Mouse (Mus musculus) MEL (cell line): ENCODE data around the gene Dlx2. TPM values are rescaled to one million over a fixed set of nuclear protein-coding genes. Genes with fewer than 3 reads are reported as not detected.
A peak's percentile ranks its signal among the peaks of the same experiment; 100 is the strongest.

ENCODE experiments used
- DNase-seq: peaks from one replicate; pipeline ENCODE4 v3.0.0; 2011; ENCODE audit warnings: low read depth, low spot score
- H3K27ac ChIP-seq: 2 replicates; pipeline ENCODE4 v1.5.1; 2012; ENCODE audit warnings: low read depth, mild to moderate bottlenecking, control low read depth, low read length, moderate library complexity; ENCODE audit not compliant: control insufficient read depth
- H3K27me3 ChIP-seq, 2 experiments: fragments of 150-350 bp in 1 of 2; sonication (generic) in 1 of 2; 2 replicates each; pipeline ENCODE4 v1.6.1; 2012; ENCODE audit warnings: low read length in 2 of 2, mild to moderate bottlenecking in 2 of 2, improper control_type of control experiment in 1 of 2, moderate library complexity in 1 of 2; ENCODE audit not compliant: insufficient read depth in 2 of 2, control insufficient read depth in 1 of 2
- H3K36me3 ChIP-seq, 2 experiments: 2 replicates each; pipeline ENCODE4 v1.6.1; 2012 to 2014; ENCODE audit warnings: low read length in 2 of 2, improper control_type of control experiment in 1 of 2, inconsistent platforms in 1 of 2, mild to moderate bottlenecking in 1 of 2; ENCODE audit not compliant: insufficient read depth in 2 of 2, control insufficient read depth in 1 of 2
- H3K4me1 ChIP-seq, 2 experiments: fragments of 150-350 bp in 1 of 2; sonication (generic) in 1 of 2; 2 replicates each; pipeline ENCODE4 v1.6.1; 2012; ENCODE audit warnings: low read length in 2 of 2, improper control_type of control experiment in 1 of 2, mild to moderate bottlenecking in 1 of 2; ENCODE audit not compliant: insufficient read depth in 2 of 2, control insufficient read depth in 1 of 2
- H3K4me3 ChIP-seq, 2 experiments: fragments of 150-350 bp in 1 of 2; sonication (generic) in 1 of 2; 2 replicates each; pipeline ENCODE4 v1.5.1; 2012; ENCODE audit warnings: low read depth in 2 of 2, low read length in 2 of 2, mild to moderate bottlenecking in 2 of 2, moderate library complexity in 2 of 2, control low read depth in 1 of 2, improper control_type of control experiment in 1 of 2; ENCODE audit not compliant: control insufficient read depth in 1 of 2, insufficient read depth in 1 of 2
- H3K79me2 ChIP-seq: 2 replicates; pipeline ENCODE4 v1.6.1; 2012; ENCODE audit warnings: mild to moderate bottlenecking, low read length, moderate library complexity; ENCODE audit not compliant: control insufficient read depth, poor library complexity, insufficient read depth
- H3K9ac ChIP-seq: 2 replicates; pipeline ENCODE4 v1.6.1; 2012; ENCODE audit warnings: low read depth, mild to moderate bottlenecking, control low read depth, low read length, moderate library complexity; ENCODE audit not compliant: control insufficient read depth, poor library complexity, severe bottlenecking
- H3K9me3 ChIP-seq: fragments of 150-350 bp; sonication (generic); replicated peaks from 2 replicates; pipeline ENCODE4 v1.6.1; 2012; ENCODE audit warnings: mild to moderate bottlenecking, low read length, improper control_type of control experiment, moderate library complexity; ENCODE audit not compliant: insufficient read depth
- BHLHE40 ChIP-seq: IDR thresholded peaks from 2 replicates; pipeline ENCODE4 v1.6.1; 2012; ENCODE audit warnings: low read depth, mild to moderate bottlenecking, inconsistent platforms, low read length, improper control_type of control experiment, borderline replicate concordance
- CHD1 ChIP-seq: IDR thresholded peaks from 2 replicates; pipeline ENCODE4 v1.6.1; 2012; ENCODE audit warnings: low read depth, mild to moderate bottlenecking, inconsistent platforms, low read length, improper control_type of control experiment
- CTCF ChIP-seq, 3 experiments: IDR thresholded peaks in 2 of 3; conservative IDR thresholded peaks in 1 of 3; 2 replicates each; pipeline ENCODE4 v1.5.1; 2011 to 2012; ENCODE audit warnings: low read length in 3 of 3, low read depth in 2 of 3, mild to moderate bottlenecking in 2 of 3, improper control_type of control experiment in 1 of 3, inconsistent platforms in 1 of 3, mixed read lengths in 1 of 3, moderate library complexity in 1 of 3; ENCODE audit not compliant: control insufficient read depth in 1 of 3, insufficient read depth in 1 of 3, poor library complexity in 1 of 3, severe bottlenecking in 1 of 3
- ELF1 ChIP-seq: IDR thresholded peaks from 2 replicates; pipeline ENCODE4 v1.6.1; 2014; ENCODE audit warnings: low read depth, mild to moderate bottlenecking, inconsistent platforms, low read length, improper control_type of control experiment, moderate library complexity
- EP300 ChIP-seq, 2 experiments: IDR thresholded peaks; 2 replicates each; pipeline ENCODE4 v1.6.1; 2011; ENCODE audit warnings: improper control_type of control experiment in 2 of 2, low read length in 2 of 2, low read depth in 1 of 2, mild to moderate bottlenecking in 1 of 2
- ETS1 ChIP-seq: IDR thresholded peaks from 2 replicates; pipeline ENCODE4 v1.6.1; 2012; ENCODE audit warnings: low read depth, mild to moderate bottlenecking, inconsistent platforms, low read length, improper control_type of control experiment, moderate library complexity
- GABPA ChIP-seq: IDR thresholded peaks from 2 replicates; pipeline ENCODE4 v1.6.1; 2012; ENCODE audit warnings: low read depth, mild to moderate bottlenecking, inconsistent platforms, low read length, improper control_type of control experiment, moderate library complexity
- GATA1 ChIP-seq: IDR thresholded peaks from 2 replicates; pipeline ENCODE4 v1.6.1; 2011; ENCODE audit warnings: low read depth, low read length, improper control_type of control experiment
- MAZ ChIP-seq: IDR thresholded peaks from 2 replicates; pipeline ENCODE4 v1.6.1; 2012; ENCODE audit warnings: low read depth, mild to moderate bottlenecking, inconsistent platforms, low read length, improper control_type of control experiment
- MEF2A ChIP-seq: IDR thresholded peaks from 2 replicates; pipeline ENCODE4 v1.6.1; 2014; ENCODE audit warnings: low read depth, mild to moderate bottlenecking, inconsistent platforms, low read length, improper control_type of control experiment; ENCODE audit not compliant: poor library complexity, insufficient replicate concordance, severe bottlenecking; ENCODE audit errors: extremely low read depth
- MXI1 ChIP-seq: IDR thresholded peaks from 2 replicates; pipeline ENCODE4 v1.6.1; 2011; ENCODE audit warnings: mild to moderate bottlenecking, low read depth, low read length, improper control_type of control experiment
- MYC ChIP-seq: IDR thresholded peaks from 2 replicates; pipeline ENCODE4 v1.6.1; 2011; ENCODE audit warnings: low read depth, mild to moderate bottlenecking, low read length, improper control_type of control experiment, moderate library complexity
- NELFE ChIP-seq: IDR thresholded peaks from 2 replicates; pipeline ENCODE4 v1.6.1; 2011; ENCODE audit warnings: low read depth, low read length, improper control_type of control experiment
- POLR2A ChIP-seq, 2 experiments: IDR thresholded peaks; 2 replicates each; pipeline ENCODE4 v1.6.1; 2011 to 2012; ENCODE audit warnings: low read length in 2 of 2, mild to moderate bottlenecking in 2 of 2, control low read depth in 1 of 2, improper control_type of control experiment in 1 of 2, low read depth in 1 of 2, moderate library complexity in 1 of 2; ENCODE audit not compliant: control insufficient read depth in 1 of 2, insufficient read depth in 1 of 2, poor library complexity in 1 of 2
- POLR2AphosphoS5 ChIP-seq: IDR thresholded peaks from 2 replicates; pipeline ENCODE4 v1.6.1; 2012; ENCODE audit warnings: low read depth, borderline replicate concordance, mild to moderate bottlenecking, inconsistent platforms, low read length, moderate library complexity, mixed read lengths
- RCOR1 ChIP-seq: IDR thresholded peaks from 2 replicates; pipeline ENCODE4 v1.6.1; 2012; ENCODE audit warnings: low read depth, mild to moderate bottlenecking, inconsistent platforms, low read length, improper control_type of control experiment
- SIN3A ChIP-seq: IDR thresholded peaks from 2 replicates; pipeline ENCODE4 v1.6.1; 2012; ENCODE audit warnings: low read length, improper control_type of control experiment, inconsistent platforms
- TBP ChIP-seq: IDR thresholded peaks from 2 replicates; pipeline ENCODE4 v1.8.0; 2011; ENCODE audit warnings: low read depth, low read length, improper control_type of control experiment
- TCF12 ChIP-seq: IDR thresholded peaks from 2 replicates; pipeline ENCODE4 v1.6.1; 2014; ENCODE audit warnings: low read depth, mild to moderate bottlenecking, inconsistent platforms, low read length, improper control_type of control experiment, moderate library complexity
- USF1 ChIP-seq: IDR thresholded peaks from 2 replicates; pipeline ENCODE4 v1.6.1; 2014; ENCODE audit warnings: low read depth, mild to moderate bottlenecking, inconsistent platforms, low read length, improper control_type of control experiment, moderate library complexity
- ZMIZ1 ChIP-seq: IDR thresholded peaks from 2 replicates; pipeline ENCODE4 v1.6.1; 2012; ENCODE audit warnings: low read depth, mild to moderate bottlenecking, inconsistent platforms, low read length, improper control_type of control experiment, moderate library complexity
- ZNF384 ChIP-seq: IDR thresholded peaks from 2 replicates; pipeline ENCODE4 v1.6.1; 2012; ENCODE audit warnings: low read depth, mild to moderate bottlenecking, inconsistent platforms, low read length, improper control_type of control experiment
- polyA plus RNA-seq, 2 experiments: library from polyadenylated mRNA; stranded (reverse) in 1 of 2; unstranded in 1 of 2; fragments of >175 nt in 1 of 2; fragments of >200 nt in 1 of 2; gene quantifications; 2 replicates each; pipeline versions ENCODE4 v1.2.1 to v1.2.4; 2012; ENCODE audit warnings: low replicate concordance in 2 of 2, low read depth in 1 of 2; ENCODE audit not compliant: insufficient read length in 2 of 2, insufficient read depth in 1 of 2, missing spikeins in 1 of 2
- total RNA-seq: library from RNA; depleted of rRNA; stranded (reverse); fragments of 300-350 nt; gene quantifications from 2 replicates; pipeline ENCODE4 v1.2.3, GENCODE M21; 2012

The Dlx2 gene
- total and polyA plus RNA-seq, 3 experiments = not detected

GRCm38 (mm10) chr2:71523431-71523830 lies 23.1 kb downstream of the Dlx2 start:
- TF ChIP-seq CHD1 = no peak
- no peak for TF ChIP-seq MYC
- no peak; the same call in 1 of the 2 replicates for TF ChIP-seq ZMIZ1
- no peak for TF ChIP-seq POLR2AphosphoS5
- TF ChIP-seq NELFE = no peak
- TF ChIP-seq EP300 (IDR thresholded peaks at IDR 0.05; ENCODE audit: low read depth in 1 of 2, low read length in 2 of 2) = peak; percentile 32 to 81
- TF ChIP-seq MAZ = 0 out of 2 replicates have a peak, but pooled peaks have one; percentile 62
- TF ChIP-seq CTCF (IDR thresholded peaks at IDR 0.05 in 2 of 3, conservative IDR thresholded peaks at IDR 0.05 in 1 of 3; ENCODE audit: control insufficient read depth in 1 of 3, insufficient read depth in 1 of 3, low read depth in 2 of 3, low read length in 3 of 3, poor library complexity in 1 of 3, severe bottlenecking in 1 of 3) = no peak
- peak; percentile 72 for TF ChIP-seq TCF12
- no peak; the same call in 1 of the 2 replicates for TF ChIP-seq RCOR1
- TF ChIP-seq ETS1 = peak; percentile 72
- TF ChIP-seq TBP = 0 out of 2 replicates have a peak, but pooled peaks have one; percentile 25
- TF ChIP-seq ZNF384 = no peak
- no peak for TF ChIP-seq ELF1
- peak; percentile 41; the same call in 1 of the 2 replicates for TF ChIP-seq GATA1
- TF ChIP-seq, all 39 proteins: peak for 6
- Histone ChIP-seq H3K9me3 (no peaks in the 10 kb centered on the region), H3K36me3 (peaks cover 0 to 27% of the 10 kb centered on the region in 2 experiments; a peak in 2 of 4 replicates), H3K27me3 (no peaks in the 10 kb centered on the region), H3K27ac (peak overlapping the region; percentile 47), H3K79me2 (no peaks in the 10 kb centered on the region), H3K9ac (peak overlapping the region; percentile 39), H3K4me1 (peaks cover 14 to 24% of the 10 kb centered on the region in 2 experiments), H3K4me3 (peak overlapping the region in 1 of 2 experiments; percentile 32; a peak in 3 of 4 replicates)
- DNase-seq = peak; percentile 73

GRCm38 (mm10) chr2:71522871-71523270 lies 23.7 kb downstream of the Dlx2 start:
- H3K4me1 ChIP-seq = peaks cover 14 to 24% of the 10 kb centered on the region in 2 experiments
- TF ChIP-seq GABPA = no peak
- peak; percentile 49; the same call in 1 of the 2 replicates for TF ChIP-seq USF1
- 0 out of 2 replicates have a peak, but pooled peaks have one; percentile 18 for TF ChIP-seq MYC
- peak; percentile 72; the same call in 1 of the 2 replicates for TF ChIP-seq ETS1
- peak; percentile 68; the same call in 1 of the 2 replicates for TF ChIP-seq SIN3A
- peak; percentile 61; the same call in 1 of the 2 replicates for TF ChIP-seq MXI1
- no peak for TF ChIP-seq MEF2A
- peak; percentile 9; the same call in 1 of the 2 replicates for TF ChIP-seq BHLHE40
- no peak for TF ChIP-seq POLR2A (IDR thresholded peaks at IDR 0.05; ENCODE audit: control insufficient read depth in 1 of 2, insufficient read depth in 1 of 2, low read depth in 1 of 2, low read length in 2 of 2, poor library complexity in 1 of 2)
- peak in 1 of 2 experiments; percentile 42; a peak in 2 of 4 replicates for TF ChIP-seq EP300 (IDR thresholded peaks at IDR 0.05; ENCODE audit: low read depth in 1 of 2, low read length in 2 of 2)
- H3K4me3 ChIP-seq = peak overlapping the region; percentile 8 to 32; a peak in 3 of 4 replicates
- peak; percentile 58 for DNase-seq
- H3K36me3 ChIP-seq = peaks cover 0 to 27% of the 10 kb centered on the region in 2 experiments; a peak in 2 of 4 replicates
- no peaks in the 10 kb centered on the region for H3K9me3 ChIP-seq
- peak overlapping the region; percentile 47 for H3K27ac ChIP-seq
- H3K9ac ChIP-seq = peak overlapping the region; percentile 39
- H3K27me3 ChIP-seq = no peaks in the 10 kb centered on the region
- H3K79me2 ChIP-seq = no peaks in the 10 kb centered on the region
